Mouse (Mus musculus): ENCODE results near the gene Atxn1.

DNA sequence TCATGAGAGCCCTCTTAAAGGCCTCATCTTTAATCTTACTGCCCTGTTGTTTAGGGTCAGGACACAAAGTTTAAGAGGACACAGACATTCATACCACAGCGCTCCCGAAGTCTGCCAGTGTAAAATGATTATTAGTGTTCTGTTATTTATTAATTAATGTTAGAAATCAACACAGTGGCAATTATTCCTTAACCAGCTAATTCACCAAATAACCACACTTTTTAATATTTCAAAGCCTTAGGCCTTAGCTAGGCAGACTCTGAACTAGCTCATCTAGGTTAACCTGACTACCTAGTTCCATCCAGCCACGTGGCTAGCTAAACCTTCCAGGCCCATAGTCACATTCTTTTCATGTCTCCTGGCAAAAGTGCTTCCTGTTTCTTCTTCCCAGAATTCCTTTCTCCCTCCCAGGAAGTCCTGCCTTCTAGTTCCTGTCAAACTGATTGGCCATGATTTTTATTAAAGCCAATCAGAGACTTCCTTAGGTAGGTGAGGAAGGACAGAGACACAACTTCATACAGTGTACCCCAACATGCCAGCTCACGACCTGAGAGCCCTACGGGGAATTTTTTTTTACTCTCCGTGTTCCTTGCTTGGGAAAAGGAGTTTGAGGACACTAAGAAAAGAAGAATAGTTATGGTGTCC lies 439.9 kb downstream of the Atxn1 start:
- TF ChIP-seq CTCF (IDR thresholded peaks at IDR 0.05) (no peak), EP300 (IDR thresholded peaks at IDR 0.05) (no peak)

Measured in lung, postnatal 0 days (tissue).